Mouse (Mus musculus) erythroblast, embryonic 14.5 days (primary cell): Measurements from ENCODE around the gene Gipc2.

Source experiments
- GATA1 ChIP-seq: IDR thresholded peaks from 2 replicates; pipeline ENCODE4 v1.6.1; 2012; ENCODE audit warnings: low read length, inconsistent platforms, mixed read lengths
- TAL1 ChIP-seq: IDR thresholded peaks from 3 replicates; pipeline ENCODE4 v1.6.1; 2012; ENCODE audit warnings: low read length, inconsistent platforms, mixed read lengths

GRCm38 (mm10) chr3:152151725-152152482, 14.1 kb downstream of the Gipc2 start:
- TF ChIP-seq TAL1, result no peak
- TF ChIP-seq GATA1, result no peak
